Mouse (Mus musculus): ENCODE data around the gene Mrgprd.

The Mrgprd gene

GRCm38 (mm10) chr7:145314785-145315411 is at the start of gene Mrgprd:
Gene Mrgprd (plus strand): TSS chr7:145314835.
- no peak for DNase-seq

- peak in 1 of 2 experiments; percentile 33 for DNase-seq
Measured at GRCm38 (mm10) chr7:145266011-145266410, 48.6 kb upstream of the Mrgprd start.

- DNase-seq, result no peak
Measured at GRCm38 (mm10) chr7:145268890-145269289, 45.7 kb upstream of the Mrgprd start.

- DNase-seq, result no peak
Measured at GRCm38 (mm10) chr7:145270955-145271354, 43.7 kb upstream of the Mrgprd start.

GRCm38 (mm10) chr7:145275488-145275887 is 39.1 kb upstream of the Mrgprd start:
- no peak for DNase-seq

GRCm38 (mm10) chr7:145281396-145281795 is 33.2 kb upstream of the Mrgprd start:
- no peak for DNase-seq

- DNase-seq, result no peak
Measured at GRCm38 (mm10) chr7:145283041-145283440, 31.6 kb upstream of the Mrgprd start.

- peak; percentile 92 to 97 for DNase-seq
Measured at GRCm38 (mm10) chr7:145283487-145284187, 31.0 kb upstream of the Mrgprd start, which contains the start of gene Tpcn2. Gene Tpcn2 (minus strand): TSS chr7:145284011.

GRCm38 (mm10) chr7:145284293-145284692 is 30.3 kb upstream of the Mrgprd start:
- no peak for DNase-seq

- DNase-seq, result no peak
Measured at GRCm38 (mm10) chr7:145285476-145285875, 29.2 kb upstream of the Mrgprd start.

- peak; percentile 84 to 86 for DNase-seq
Measured at GRCm38 (mm10) chr7:145287410-145287809, 27.2 kb upstream of the Mrgprd start.

GRCm38 (mm10) chr7:145289302-145289701 is 25.3 kb upstream of the Mrgprd start:
- DNase-seq, result peak; percentile 71 to 72

- DNase-seq, result no peak
Measured at GRCm38 (mm10) chr7:145291847-145292246, 22.8 kb upstream of the Mrgprd start.

GRCm38 (mm10) chr7:145292726-145293125 is 21.9 kb upstream of the Mrgprd start:
- no peak for DNase-seq

- peak; percentile 56 to 64 for DNase-seq
Measured at GRCm38 (mm10) chr7:145293859-145294258, 20.8 kb upstream of the Mrgprd start.

- DNase-seq, result peak; percentile 54 to 59
Measured at GRCm38 (mm10) chr7:145298666-145299490, 15.8 kb upstream of the Mrgprd start.

- DNase-seq, result peak; percentile 87 to 90
Measured at GRCm38 (mm10) chr7:145299562-145300320, 14.9 kb upstream of the Mrgprd start.

GRCm38 (mm10) chr7:145300321-145301007 is 14.2 kb upstream of the Mrgprd start, which contains the start of gene Mrgprf:
Gene Mrgprf (plus strand): TSS chr7:145300828.
- DNase-seq, result peak; percentile 85

GRCm38 (mm10) chr7:145301008-145301340 is 13.7 kb upstream of the Mrgprd start:
- no peak for DNase-seq

GRCm38 (mm10) chr7:145301341-145302005 is 13.2 kb upstream of the Mrgprd start:
- peak; percentile 67 to 71 for DNase-seq

- peak; percentile 74 to 85 for DNase-seq
Measured at GRCm38 (mm10) chr7:145302488-145303285, 11.9 kb upstream of the Mrgprd start.

Data from cerebellum, adult 18-20 months (tissue).